Mouse (Mus musculus): Measurements from ENCODE around the gene Slc5a6. TPM values are rescaled to one million over a fixed set of nuclear protein-coding genes. Genes with fewer than 3 reads are reported as not detected.
"Not testable (repeated sequence)": the region's sequence is repeated elsewhere in the genome, so short reads cannot be mapped to it uniquely, and the experiment has no call there.

The Slc5a6 gene
- polyA plus RNA-seq, 1 experiment from 2014 or later: 8.6 TPM

- Histone ChIP-seq H3K36me3 (ENCODE audit: control insufficient read depth, insufficient read depth, low read length) (no peaks in the 10 kb centered on the region), H3K27me3 (ENCODE audit: control insufficient read depth, insufficient read depth, low read length) (no peaks in the 10 kb centered on the region), H3K9me3 (ENCODE audit: control insufficient read depth, low read length) (no peaks in the 10 kb centered on the region), H3K4me3 (ENCODE audit: low read depth, low read length) (no peak overlapping the region), H3K4me1 (ENCODE audit: control insufficient read depth, insufficient read depth, low read length) (no peaks in the 10 kb centered on the region), H3K4me2 (ENCODE audit: low read depth, severe bottlenecking) (no peak overlapping the region), H3K27ac (replicated peaks; ENCODE audit: low read depth, low read length) (no peak overlapping the region), H3K9ac (ENCODE audit: low read length) (no peak overlapping the region)
- DNase-seq (ENCODE audit: low spot score): no peak
- ATAC-seq (ENCODE audit: insufficient number of reproducible peaks, low FRiP score, low TSS enrichment, low read depth): no peak
- 62% methylated on average over 4 of the region's 4 CpGs for WGBS
These were observed 17.8 kb downstream of the Slc5a6 start for GRCm38 (mm10) chr5:31030926-31031325.

- no peaks in the 10 kb centered on the region for H3K27me3 ChIP-seq (ENCODE audit: control insufficient read depth, insufficient read depth, low read length)
- no peaks in the 10 kb centered on the region for H3K36me3 ChIP-seq (ENCODE audit: control insufficient read depth, insufficient read depth, low read length)
- no peak overlapping the region for H3K4me3 ChIP-seq (ENCODE audit: low read depth, low read length)
- ATAC-seq (ENCODE audit: insufficient number of reproducible peaks, low FRiP score, low TSS enrichment, low read depth) (no peak), DNase-seq (ENCODE audit: low spot score) (no peak)
- H3K4me2 ChIP-seq (ENCODE audit: low read depth, severe bottlenecking): no peak overlapping the region
- no peak overlapping the region for H3K27ac ChIP-seq (replicated peaks; ENCODE audit: low read depth, low read length)
- 0 out of 2 replicates have a peak, but pooled peaks cover 2% of the 10 kb centered on the region for H3K4me1 ChIP-seq (ENCODE audit: control insufficient read depth, insufficient read depth, low read length)
- H3K9me3 ChIP-seq (ENCODE audit: control insufficient read depth, low read length): no peaks in the 10 kb centered on the region
- H3K9ac ChIP-seq (ENCODE audit: low read length): no peak overlapping the region
These were observed 24.1 kb downstream of the Slc5a6 start for GRCm38 (mm10) chr5:31024641-31025040.

DNA sequence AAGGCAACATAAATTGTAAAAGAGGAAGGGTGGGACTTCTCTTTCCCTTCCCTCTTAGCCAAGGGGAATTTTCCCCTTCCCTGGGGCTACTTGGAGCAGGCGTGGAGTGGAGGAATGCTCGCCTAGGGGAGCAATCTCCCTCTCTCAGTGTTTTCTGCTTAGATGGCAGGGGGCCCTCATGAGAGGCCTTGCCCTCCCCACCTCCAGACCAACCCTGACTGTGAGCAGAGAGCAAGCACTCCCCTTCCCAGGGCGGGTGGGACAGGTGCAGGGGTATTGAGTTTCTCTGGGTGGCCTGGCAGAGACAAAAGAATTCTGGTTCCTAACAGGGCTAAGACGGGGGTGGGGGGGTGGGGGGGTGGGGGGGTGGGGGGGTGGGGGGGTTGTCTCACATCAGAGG is 25.5 kb downstream of the Slc5a6 start:
- 10% methylated on average over 3 of the region's 4 CpGs for WGBS
- Histone ChIP-seq H3K27me3 (ENCODE audit: control insufficient read depth, insufficient read depth, low read length) (no peaks in the 10 kb centered on the region), H3K27ac (replicated peaks; ENCODE audit: low read depth, low read length) (no peak overlapping the region), H3K4me1 (ENCODE audit: control insufficient read depth, insufficient read depth, low read length) (0 out of 2 replicates have a peak, but pooled peaks cover 2% of the 10 kb centered on the region), H3K9me3 (ENCODE audit: control insufficient read depth, low read length) (no peaks in the 10 kb centered on the region), H3K36me3 (ENCODE audit: control insufficient read depth, insufficient read depth, low read length) (no peaks in the 10 kb centered on the region), H3K4me2 (ENCODE audit: low read depth, severe bottlenecking) (no peak overlapping the region), H3K4me3 (ENCODE audit: low read depth, low read length) (no peak overlapping the region), H3K9ac (ENCODE audit: low read length) (no peak overlapping the region)
- peak; percentile 27 for DNase-seq (ENCODE audit: low spot score)
- ATAC-seq (ENCODE audit: insufficient number of reproducible peaks, low FRiP score, low TSS enrichment, low read depth): peak; percentile 65

- Histone ChIP-seq H3K4me1 (ENCODE audit: control insufficient read depth, insufficient read depth, low read length) (0 out of 2 replicates have a peak, but pooled peaks cover 2% of the 10 kb centered on the region), H3K4me3 (ENCODE audit: low read depth, low read length) (no peak overlapping the region), H3K27me3 (ENCODE audit: control insufficient read depth, insufficient read depth, low read length) (no peaks in the 10 kb centered on the region), H3K9me3 (ENCODE audit: control insufficient read depth, low read length) (no peaks in the 10 kb centered on the region), H3K27ac (replicated peaks; ENCODE audit: low read depth, low read length) (no peak overlapping the region), H3K36me3 (ENCODE audit: control insufficient read depth, insufficient read depth, low read length) (no peaks in the 10 kb centered on the region), H3K9ac (ENCODE audit: low read length) (no peak overlapping the region), H3K4me2 (ENCODE audit: low read depth, severe bottlenecking) (no peak overlapping the region)
- WGBS: 42% methylated on average over 1 of the region's 1 CpGs
- DNase-seq (ENCODE audit: low spot score) (no peak), ATAC-seq (ENCODE audit: insufficient number of reproducible peaks, low FRiP score, low TSS enrichment, low read depth) (no peak)
These were observed 26.0 kb downstream of the Slc5a6 start for GRCm38 (mm10) chr5:31022690-31023089.

DNA sequence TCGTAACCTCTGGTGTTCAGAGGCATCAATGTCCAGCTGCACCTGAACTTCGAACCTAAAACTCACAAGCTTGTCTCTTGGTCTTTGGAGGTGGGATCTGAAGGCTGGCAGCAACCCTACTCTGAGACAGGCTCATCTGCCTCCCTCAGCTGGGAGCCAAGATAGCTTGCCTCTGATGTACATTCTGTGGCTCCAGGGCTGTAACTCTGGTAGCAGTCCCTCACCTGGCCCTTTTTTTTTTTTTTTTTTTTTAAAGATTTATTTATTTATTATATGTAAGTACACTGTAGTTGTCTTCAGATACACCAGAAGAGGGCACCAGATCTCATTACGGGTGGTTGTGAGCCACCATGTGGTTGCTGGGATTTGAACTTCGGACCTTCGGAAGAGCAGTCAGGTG is 26.9 kb downstream of the Slc5a6 start:
- not testable (repeated sequence) for H3K27me3 ChIP-seq (ENCODE audit: control insufficient read depth, insufficient read depth, low read length); H3K9ac ChIP-seq (ENCODE audit: low read length); ATAC-seq (ENCODE audit: insufficient number of reproducible peaks, low FRiP score, low TSS enrichment, low read depth); H3K4me3 ChIP-seq (ENCODE audit: low read depth, low read length); DNase-seq (ENCODE audit: low spot score); H3K4me1 ChIP-seq (ENCODE audit: control insufficient read depth, insufficient read depth, low read length); H3K9me3 ChIP-seq (ENCODE audit: control insufficient read depth, low read length); H3K27ac ChIP-seq (replicated peaks; ENCODE audit: low read depth, low read length); H3K4me2 ChIP-seq (ENCODE audit: low read depth, severe bottlenecking); H3K36me3 ChIP-seq (ENCODE audit: control insufficient read depth, insufficient read depth, low read length)
- 86% methylated on average over 4 of the region's 5 CpGs for WGBS

- no peak overlapping the region for H3K27ac ChIP-seq (replicated peaks; ENCODE audit: low read depth, low read length)
- H3K36me3 ChIP-seq (ENCODE audit: control insufficient read depth, insufficient read depth, low read length): no peaks in the 10 kb centered on the region
- no peak overlapping the region for H3K4me2 ChIP-seq (ENCODE audit: low read depth, severe bottlenecking)
- WGBS: 63% methylated on average over 2 of the region's 2 CpGs
- no peak overlapping the region for H3K9ac ChIP-seq (ENCODE audit: low read length)
- H3K9me3 ChIP-seq (ENCODE audit: control insufficient read depth, low read length): no peaks in the 10 kb centered on the region
- no peaks in the 10 kb centered on the region for H3K4me1 ChIP-seq (ENCODE audit: control insufficient read depth, insufficient read depth, low read length)
- ATAC-seq (ENCODE audit: insufficient number of reproducible peaks, low FRiP score, low TSS enrichment, low read depth) (no peak), DNase-seq (ENCODE audit: low spot score) (no peak)
- no peak overlapping the region for H3K4me3 ChIP-seq (ENCODE audit: low read depth, low read length)
- no peaks in the 10 kb centered on the region for H3K27me3 ChIP-seq (ENCODE audit: control insufficient read depth, insufficient read depth, low read length)
These were observed 32.8 kb downstream of the Slc5a6 start for GRCm38 (mm10) chr5:31015913-31016312.

GRCm38 (mm10) chr5:31012737-31013136 is 36.0 kb downstream of the Slc5a6 start:
- Histone ChIP-seq H3K27me3 (ENCODE audit: control insufficient read depth, insufficient read depth, low read length) (no peaks in the 10 kb centered on the region), H3K27ac (replicated peaks; ENCODE audit: low read depth, low read length) (no peak overlapping the region), H3K9me3 (ENCODE audit: control insufficient read depth, low read length) (no peaks in the 10 kb centered on the region), H3K4me1 (ENCODE audit: control insufficient read depth, insufficient read depth, low read length) (no peaks in the 10 kb centered on the region), H3K36me3 (ENCODE audit: control insufficient read depth, insufficient read depth, low read length) (no peaks in the 10 kb centered on the region), H3K4me3 (ENCODE audit: low read depth, low read length) (no peak overlapping the region), H3K9ac (ENCODE audit: low read length) (no peak overlapping the region), H3K4me2 (ENCODE audit: low read depth, severe bottlenecking) (no peak overlapping the region)
- ATAC-seq (ENCODE audit: insufficient number of reproducible peaks, low FRiP score, low TSS enrichment, low read depth) (no peak), DNase-seq (ENCODE audit: low spot score) (no peak)
- 74% methylated on average over 3 of the region's 3 CpGs for WGBS

GRCm38 (mm10) chr5:31004184-31004583 is 44.5 kb downstream of the Slc5a6 start:
- Histone ChIP-seq H3K4me2 (ENCODE audit: low read depth, severe bottlenecking) (no peak overlapping the region), H3K9ac (ENCODE audit: low read length) (no peak overlapping the region), H3K4me1 (ENCODE audit: control insufficient read depth, insufficient read depth, low read length) (no peaks in the 10 kb centered on the region), H3K27me3 (ENCODE audit: control insufficient read depth, insufficient read depth, low read length) (no peaks in the 10 kb centered on the region), H3K4me3 (ENCODE audit: low read depth, low read length) (no peak overlapping the region), H3K36me3 (ENCODE audit: control insufficient read depth, insufficient read depth, low read length) (no peaks in the 10 kb centered on the region), H3K27ac (replicated peaks; ENCODE audit: low read depth, low read length) (no peak overlapping the region), H3K9me3 (ENCODE audit: control insufficient read depth, low read length) (no peaks in the 10 kb centered on the region)
- ATAC-seq (ENCODE audit: insufficient number of reproducible peaks, low FRiP score, low TSS enrichment, low read depth) (no peak), DNase-seq (ENCODE audit: low spot score) (peak; percentile 96)
- WGBS: 10% methylated on average over 5 of the region's 5 CpGs

DNA sequence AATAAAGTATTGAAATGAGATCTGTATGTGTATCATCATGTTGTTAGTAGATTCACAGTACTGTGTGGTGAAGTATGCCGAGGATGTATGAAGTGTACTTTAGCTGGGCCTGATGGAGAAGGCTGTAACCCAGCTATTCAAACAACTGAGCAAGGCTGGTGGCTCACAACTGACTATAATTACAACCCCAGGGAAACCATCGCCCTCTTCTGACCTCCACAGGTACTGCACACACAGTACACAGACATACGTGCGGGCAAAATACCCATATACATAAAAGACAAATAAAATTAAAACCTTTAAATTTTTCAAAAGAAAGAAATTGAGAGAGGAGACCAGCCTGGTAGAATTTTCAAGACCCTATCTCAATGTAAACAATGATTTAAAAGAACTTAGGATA is 47.2 kb downstream of the Slc5a6 start:
- H3K9me3 ChIP-seq (ENCODE audit: control insufficient read depth, low read length): no peaks in the 10 kb centered on the region
- no peak overlapping the region for H3K27ac ChIP-seq (replicated peaks; ENCODE audit: low read depth, low read length)
- no peak overlapping the region for H3K9ac ChIP-seq (ENCODE audit: low read length)
- DNase-seq (ENCODE audit: low spot score) (no peak), ATAC-seq (ENCODE audit: insufficient number of reproducible peaks, low FRiP score, low TSS enrichment, low read depth) (no peak)
- no peak overlapping the region for H3K4me2 ChIP-seq (ENCODE audit: low read depth, severe bottlenecking)
- H3K27me3 ChIP-seq (ENCODE audit: control insufficient read depth, insufficient read depth, low read length): no peaks in the 10 kb centered on the region
- H3K36me3 ChIP-seq (ENCODE audit: control insufficient read depth, insufficient read depth, low read length): no peaks in the 10 kb centered on the region
- H3K4me3 ChIP-seq (ENCODE audit: low read depth, low read length): no peak overlapping the region
- no peaks in the 10 kb centered on the region for H3K4me1 ChIP-seq (ENCODE audit: control insufficient read depth, insufficient read depth, low read length)
- 77% methylated on average over 4 of the region's 4 CpGs for WGBS

Data from limb, embryonic 11.5 days (tissue).